Mouse (Mus musculus) limb, embryonic 14.5 days (tissue): ENCODE measurements around the gene Morc1. TPM values are rescaled to one million over a fixed set of nuclear protein-coding genes. Genes with fewer than 3 reads are reported as not detected.

Source experiments
- ATAC-seq: fragments of 200-750 bp; cut with Nextera tagmentation; 2 replicates; pipeline ENCODE4 v1.8.0; 2017; ENCODE audit warnings: low read depth, moderate number of reproducible peaks, moderate TSS enrichment; ENCODE audit not compliant: low FRiP score
- DNase-seq: peaks from one replicate; pipeline ENCODE4 v3.0.0-alpha.2; 2015; ENCODE audit warnings: low spot score
- H3K27ac ChIP-seq: fragments of 300-500 bp; sonication (generic); replicated peaks from 2 replicates; pipeline ENCODE4 v1.5.1; 2014; ENCODE audit warnings: low read depth, mild to moderate bottlenecking, low read length, moderate library complexity, mixed read lengths
- H3K27me3 ChIP-seq: fragments of 300-500 bp; sonication (generic); 2 replicates; pipeline ENCODE4 v1.6.1; 2014; ENCODE audit warnings: low read length, mixed read lengths; ENCODE audit not compliant: control insufficient read depth, insufficient read depth
- H3K36me3 ChIP-seq: fragments of 300-500 bp; sonication (generic); 2 replicates; pipeline ENCODE4 v1.6.1; 2014; ENCODE audit warnings: mild to moderate bottlenecking, low read length, moderate library complexity, mixed read lengths; ENCODE audit not compliant: control insufficient read depth, insufficient read depth
- H3K4me1 ChIP-seq: fragments of 300-500 bp; sonication (generic); 2 replicates; pipeline ENCODE4 v1.6.1; 2014; ENCODE audit warnings: antibody characterized with exemption, low read length, mixed read lengths; ENCODE audit not compliant: control insufficient read depth, insufficient read depth
- H3K4me2 ChIP-seq: fragments of 300-500 bp; sonication (generic); replicated peaks from 2 replicates; pipeline ENCODE4 v1.6.1; 2014; ENCODE audit warnings: low read depth, mild to moderate bottlenecking, low read length, moderate library complexity; ENCODE audit not compliant: severe bottlenecking
- H3K4me3 ChIP-seq: fragments of 300-500 bp; sonication (generic); replicated peaks from 2 replicates; pipeline ENCODE4 v1.5.1; 2014; ENCODE audit warnings: low read length
- H3K9ac ChIP-seq: fragments of 300-500 bp; sonication (generic); 2 replicates; pipeline ENCODE4 v1.6.1; 2014; ENCODE audit warnings: mild to moderate bottlenecking, low read depth, low read length, moderate library complexity; ENCODE audit not compliant: severe bottlenecking
- H3K9me3 ChIP-seq: fragments of 300-500 bp; sonication (generic); 2 replicates; pipeline ENCODE4 v1.6.1; 2016; ENCODE audit warnings: low read length; ENCODE audit not compliant: control insufficient read depth
- POLR2A ChIP-seq: fragments of 200-500 bp; IDR thresholded peaks from 2 replicates; pipeline ENCODE4 v1.8.0; 2012; ENCODE audit warnings: inconsistent platforms, mild to moderate bottlenecking, moderate library complexity, borderline replicate concordance; ENCODE audit not compliant: insufficient read depth, insufficient read length; ENCODE audit errors: extremely low read depth
- whole genome bisulfite sequencing: fragments of 180-500 bp; shearing (Covaris S2); extraction: QIAGEN DNeasy Blood & Tissue Kit; methylation state at CpG from one replicate; pipeline ENCODE4 v1.1.7; 2014; 5-methylcytosine and 5-hydroxymethylcytosine counted together
- polyA plus RNA-seq, 2 experiments: library from polyadenylated mRNA; depleted of rRNA in 1 of 2; stranded (reverse) in 1 of 2; unstranded in 1 of 2; fragments of >200 nt; fragmentation: Nextera tagmentation in 1 of 2; extraction: Ambion mirVana in 1 of 2; gene quantifications; 2 replicates each; pipeline versions ENCODE4 v1.2.1 to v1.2.3; 2012 to 2014

The Morc1 gene
- polyA plus RNA-seq, 2 experiments, result 0.09 to 0.30 TPM

DNA sequence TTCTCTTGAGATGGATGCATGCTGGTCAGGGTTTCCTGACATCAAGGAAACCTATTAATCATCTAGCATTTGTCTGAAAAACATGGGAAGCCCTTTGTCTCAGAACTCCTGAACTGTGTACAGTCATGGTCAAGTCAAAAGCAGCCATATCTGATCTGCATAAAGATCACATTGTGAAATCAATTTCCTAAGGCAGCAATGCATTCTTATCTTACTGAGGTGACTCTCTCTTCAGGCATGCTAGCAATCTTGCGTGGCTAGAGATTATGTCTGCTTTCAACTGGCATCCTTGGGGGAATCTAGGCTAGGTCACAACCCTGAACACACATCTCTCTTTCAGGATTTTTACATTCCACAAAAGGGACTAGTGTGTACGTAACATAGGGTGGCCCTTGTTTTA, 215.2 kb downstream of the Morc1 start:
- no peaks in the 10 kb centered on the region for H3K9me3 ChIP-seq
- no peaks in the 10 kb centered on the region for H3K36me3 ChIP-seq
- no peak overlapping the region for H3K27ac ChIP-seq
- H3K4me3 ChIP-seq, result no peak overlapping the region
- no peak overlapping the region for H3K4me2 ChIP-seq
- H3K27me3 ChIP-seq, result no peaks in the 10 kb centered on the region
- H3K9ac ChIP-seq, result no peak overlapping the region
- no peak for DNase-seq
- no peak for ATAC-seq
- H3K4me1 ChIP-seq, result no peaks in the 10 kb centered on the region
- 81% methylated on average over 2 of the region's 2 CpGs for WGBS
- TF ChIP-seq POLR2A, result no peak

DNA sequence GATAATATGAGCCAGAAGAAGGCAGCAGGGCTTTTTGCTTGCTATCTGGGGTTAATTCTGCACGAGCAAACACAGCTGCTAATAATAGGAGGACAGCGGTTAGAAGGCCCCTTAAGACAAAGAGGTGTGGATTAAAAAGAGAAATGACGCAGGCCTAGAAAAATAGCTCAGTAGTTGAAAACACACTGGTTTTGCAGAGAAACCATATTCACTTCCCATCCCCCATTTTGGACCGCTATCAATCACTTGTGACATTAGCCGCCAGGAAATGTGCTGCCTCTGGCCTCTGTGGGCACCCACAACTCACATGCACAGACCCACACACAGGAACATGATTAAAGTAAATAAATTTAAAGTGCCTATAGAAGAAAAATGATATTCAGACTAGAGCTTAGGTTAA, 240.7 kb downstream of the Morc1 start:
- Histone ChIP-seq H3K4me2 (no peak overlapping the region), H3K27me3 (no peaks in the 10 kb centered on the region), H3K9ac (no peak overlapping the region), H3K36me3 (no peaks in the 10 kb centered on the region), H3K27ac (no peak overlapping the region), H3K4me1 (no peaks in the 10 kb centered on the region), H3K4me3 (no peak overlapping the region), H3K9me3 (no peaks in the 10 kb centered on the region)
- ATAC-seq (no peak), DNase-seq (no peak)
- no peak for TF ChIP-seq POLR2A
- WGBS, result 62% methylated on average over 5 of the region's 5 CpGs

DNA sequence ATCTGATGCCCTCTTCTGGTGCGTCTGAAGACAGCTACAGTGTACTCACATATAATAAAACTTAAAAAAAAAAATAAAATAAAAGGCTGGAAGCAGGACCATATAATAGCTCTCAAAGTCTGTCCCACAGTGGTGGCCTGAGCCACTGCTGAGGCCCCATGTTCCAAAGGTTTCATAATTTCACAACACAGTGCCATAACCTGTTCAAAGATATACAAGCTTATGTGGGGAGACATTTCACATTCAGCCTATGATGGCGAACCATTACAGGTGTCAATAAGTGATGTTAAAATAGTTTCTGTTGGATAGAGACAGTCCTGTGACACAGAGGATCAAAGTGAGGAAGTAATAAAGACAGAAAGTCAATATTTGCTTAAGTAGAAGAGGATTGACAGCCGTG, 241.6 kb downstream of the Morc1 start:
- 81% methylated on average over 3 of the region's 3 CpGs for WGBS
- ATAC-seq, result no peak
- H3K27ac ChIP-seq, result no peak overlapping the region
- no peak overlapping the region for H3K9ac ChIP-seq
- no peak for DNase-seq
- no peaks in the 10 kb centered on the region for H3K9me3 ChIP-seq
- no peaks in the 10 kb centered on the region for H3K4me1 ChIP-seq
- TF ChIP-seq POLR2A, result no peak
- no peaks in the 10 kb centered on the region for H3K36me3 ChIP-seq
- H3K27me3 ChIP-seq, result no peaks in the 10 kb centered on the region
- no peak overlapping the region for H3K4me2 ChIP-seq
- H3K4me3 ChIP-seq, result no peak overlapping the region

DNA sequence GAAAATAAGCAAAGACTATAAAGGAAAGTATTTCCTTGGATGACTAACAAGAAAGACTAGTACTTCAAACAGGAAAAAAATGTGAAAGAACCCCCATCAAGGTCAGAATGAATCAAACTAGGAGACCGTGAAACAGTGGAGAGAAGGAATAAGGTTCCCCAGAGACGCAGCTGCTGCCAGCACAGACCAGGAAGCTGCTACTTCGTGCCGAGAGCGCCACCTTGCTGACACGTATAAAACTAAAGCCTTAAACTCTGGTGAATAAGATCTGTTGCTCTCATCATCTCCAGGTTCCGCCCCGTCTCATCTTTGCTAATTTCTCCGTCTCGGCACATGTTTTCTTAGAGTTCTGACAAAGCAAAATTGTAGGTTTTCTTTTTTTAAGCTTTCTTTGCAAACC, 244.6 kb downstream of the Morc1 start:
- H3K9ac ChIP-seq, result no peak overlapping the region
- no peak overlapping the region for H3K27ac ChIP-seq
- no peaks in the 10 kb centered on the region for H3K4me1 ChIP-seq
- TF ChIP-seq POLR2A, result no peak
- H3K4me3 ChIP-seq, result no peak overlapping the region
- no peaks in the 10 kb centered on the region for H3K36me3 ChIP-seq
- 9% methylated on average over 10 of the region's 10 CpGs for WGBS
- H3K9me3 ChIP-seq, result no peaks in the 10 kb centered on the region
- peak; percentile 90 for DNase-seq
- no peaks in the 10 kb centered on the region; the same call in 1 of the 2 replicates for H3K27me3 ChIP-seq
- H3K4me2 ChIP-seq, result no peak overlapping the region
- ATAC-seq, result peak; percentile 66; the same call in 1 of the 2 replicates

DNA sequence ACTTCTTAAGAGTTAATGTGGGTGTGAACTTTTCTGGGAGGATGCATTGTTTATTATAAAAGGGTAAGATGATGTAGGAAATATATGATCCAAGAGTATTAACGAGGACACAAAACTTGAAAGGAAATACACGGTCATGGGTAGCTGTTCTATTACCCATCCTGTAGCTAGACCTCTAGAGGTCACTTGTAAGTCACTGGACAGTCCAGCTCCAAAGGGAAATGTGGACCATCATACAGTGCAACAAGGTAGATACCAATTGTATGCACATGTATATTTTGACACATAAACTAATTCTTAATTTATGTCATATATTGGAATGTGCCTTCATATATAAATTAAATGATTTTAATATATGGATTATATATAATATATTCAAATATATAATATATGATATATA, 245.2 kb downstream of the Morc1 start:
- ATAC-seq (no peak), DNase-seq (no peak)
- Histone ChIP-seq H3K9me3 (no peaks in the 10 kb centered on the region), H3K27ac (no peak overlapping the region), H3K4me3 (no peak overlapping the region), H3K9ac (no peak overlapping the region), H3K4me1 (no peaks in the 10 kb centered on the region), H3K36me3 (no peaks in the 10 kb centered on the region), H3K27me3 (no peaks in the 10 kb centered on the region; the same call in 1 of the 2 replicates), H3K4me2 (no peak overlapping the region)
- WGBS, result 76% methylated on average over 2 of the region's 2 CpGs
- TF ChIP-seq POLR2A, result no peak

DNA sequence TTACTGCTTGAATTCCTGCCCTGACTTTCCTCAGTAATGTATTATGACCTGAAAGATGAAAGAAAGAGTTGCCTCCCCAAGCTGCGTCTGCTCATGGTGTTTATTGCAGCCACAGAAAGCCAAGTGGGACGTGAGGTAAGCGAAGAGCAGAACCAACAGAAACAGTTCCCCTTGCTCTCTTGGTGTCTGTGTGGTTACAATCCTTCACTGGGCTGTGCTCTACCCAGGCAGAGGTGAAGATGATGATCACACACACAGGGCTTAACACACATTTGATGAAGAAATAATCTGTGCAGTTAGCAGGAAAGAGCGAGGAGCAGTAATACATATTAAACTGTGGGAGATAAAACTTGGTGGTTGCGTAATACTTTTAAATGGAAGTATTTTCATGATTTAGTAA, 246.3 kb downstream of the Morc1 start:
- Histone ChIP-seq H3K27me3 (no peaks in the 10 kb centered on the region; the same call in 1 of the 2 replicates), H3K27ac (no peak overlapping the region), H3K9ac (no peak overlapping the region), H3K4me3 (no peak overlapping the region), H3K36me3 (no peaks in the 10 kb centered on the region), H3K4me2 (no peak overlapping the region), H3K4me1 (no peaks in the 10 kb centered on the region), H3K9me3 (no peaks in the 10 kb centered on the region)
- WGBS, result 53% methylated on average over 5 of the region's 5 CpGs
- ATAC-seq, result no peak
- DNase-seq, result no peak
- no peak for TF ChIP-seq POLR2A
